Mouse (Mus musculus) CD8-positive naive resting alpha-beta T cell, adult 2 months (primary cell): ENCODE results near the gene Lrrn4cl.
"Not testable (repeated sequence)": the region's sequence is repeated elsewhere in the genome, so short reads cannot be mapped to it uniquely, and the experiment has no call there.

Experiments
- DNase-seq, 2 experiments: peaks; one replicate each; pipeline ENCODE4 v3.0.0; 2022; ENCODE audit warnings: low read depth in 2 of 2, low spot score in 2 of 2

Lrrn4cl gene

GRCm38 (mm10) chr19:8838041-8838730 lies 12.4 kb upstream of the Lrrn4cl start:
- DNase-seq: no peak

DNA sequence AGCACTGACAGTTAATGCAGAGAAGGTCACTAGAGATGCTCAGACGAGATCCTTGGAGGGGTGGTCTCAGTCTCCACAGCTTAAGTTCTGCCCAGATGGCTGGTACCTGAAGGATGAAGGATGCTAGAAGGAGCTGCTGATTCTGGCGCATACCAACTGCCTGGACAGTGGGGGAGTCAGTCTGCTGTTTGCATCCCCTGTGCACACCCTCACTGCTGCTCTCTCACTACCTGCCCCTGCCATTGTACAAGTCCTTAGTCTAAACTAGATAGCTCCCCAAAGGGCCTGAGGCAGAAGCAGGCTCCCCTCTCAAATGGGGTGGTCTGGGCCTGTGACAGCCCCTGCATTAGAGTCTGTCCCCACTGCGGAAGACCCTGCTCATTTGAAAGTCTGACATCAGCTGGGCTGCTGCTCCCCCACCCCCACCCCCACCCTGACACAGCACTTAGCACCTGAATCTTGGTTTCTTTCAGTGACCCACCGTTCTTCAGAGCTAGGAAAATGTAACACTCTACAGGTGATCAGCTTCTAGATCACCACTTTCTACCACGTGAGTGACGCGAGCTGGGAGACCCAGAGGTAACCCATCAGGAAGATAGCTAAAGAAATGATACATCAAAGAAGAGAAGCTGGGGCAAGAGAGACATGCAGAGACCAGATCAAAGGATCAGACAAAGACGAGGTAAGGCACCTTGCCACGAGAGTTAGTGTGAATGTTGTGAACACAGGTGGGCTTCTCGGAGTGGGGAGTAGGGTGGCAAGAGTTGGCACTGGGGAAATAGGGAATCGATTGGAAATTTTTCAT lies 11.3 kb upstream of the Lrrn4cl start, which contains the start of gene Gng3:
Gene Gng3 (minus strand): TSS at position 92 of the 805 bp plus-strand sequence.
- DNase-seq: no peak

DNA sequence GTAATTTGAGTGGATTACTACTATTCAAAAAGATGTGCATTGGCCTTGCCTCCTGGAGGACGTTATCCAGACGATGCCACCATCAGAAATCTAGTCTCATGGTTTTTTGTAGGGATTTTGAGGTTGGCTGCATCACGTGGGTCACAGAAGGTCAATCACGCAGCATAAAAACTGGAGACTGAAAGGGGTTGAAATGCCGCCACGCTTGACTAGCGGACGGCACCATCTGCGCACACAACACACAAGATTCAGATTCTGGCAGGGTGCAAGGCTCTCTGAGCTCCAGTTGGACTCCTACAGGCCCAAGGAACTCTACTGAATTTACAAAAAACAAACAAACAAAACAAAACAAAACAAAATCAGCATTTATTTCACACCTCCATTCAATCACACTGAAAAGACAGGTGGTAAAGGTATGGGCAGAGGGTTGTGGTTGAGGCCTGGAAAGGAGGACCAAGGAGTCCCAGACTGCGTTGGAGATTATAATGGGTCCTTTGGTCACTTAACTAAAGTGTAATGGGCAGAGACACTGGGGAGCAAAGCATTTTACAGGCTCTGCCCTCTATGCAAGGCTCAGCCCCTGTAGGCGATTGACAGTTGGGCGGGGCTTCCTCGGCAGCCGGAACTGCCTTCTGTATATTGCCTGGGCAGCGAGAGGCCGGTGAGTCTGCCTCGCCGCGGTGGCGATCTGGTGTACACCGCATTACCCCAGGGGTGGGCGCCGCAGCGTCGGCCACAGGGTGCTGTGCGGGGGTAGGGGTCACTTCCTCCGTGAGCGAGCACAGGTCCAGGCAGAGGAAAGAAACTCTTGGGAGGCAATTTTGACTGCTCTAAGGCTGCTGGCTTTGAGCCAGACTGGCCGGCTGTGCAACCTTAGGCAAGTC lies 10.4 kb upstream of the Lrrn4cl start:
- DNase-seq: peak in 1 of 2 experiments; percentile 26

DNA sequence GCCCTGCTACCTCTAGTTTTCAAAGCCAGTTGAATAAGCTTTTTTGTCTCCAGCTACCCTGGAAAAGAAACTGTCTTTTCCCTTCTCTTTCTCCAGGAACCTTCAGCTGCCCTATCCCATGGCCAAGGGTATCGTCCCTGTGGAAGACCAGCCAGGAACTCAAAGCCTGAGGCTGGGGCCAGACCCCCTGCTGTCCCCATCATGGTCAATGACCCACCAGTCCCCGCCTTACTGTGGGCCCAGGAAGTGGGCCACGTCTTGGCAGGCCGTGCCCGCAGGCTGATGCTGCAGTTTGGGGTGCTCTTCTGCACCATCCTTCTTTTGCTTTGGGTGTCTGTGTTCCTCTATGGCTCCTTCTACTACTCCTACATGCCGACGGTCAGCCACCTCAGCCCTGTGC lies 9.6 kb upstream of the Lrrn4cl start:
- no peak for DNase-seq

DNA sequence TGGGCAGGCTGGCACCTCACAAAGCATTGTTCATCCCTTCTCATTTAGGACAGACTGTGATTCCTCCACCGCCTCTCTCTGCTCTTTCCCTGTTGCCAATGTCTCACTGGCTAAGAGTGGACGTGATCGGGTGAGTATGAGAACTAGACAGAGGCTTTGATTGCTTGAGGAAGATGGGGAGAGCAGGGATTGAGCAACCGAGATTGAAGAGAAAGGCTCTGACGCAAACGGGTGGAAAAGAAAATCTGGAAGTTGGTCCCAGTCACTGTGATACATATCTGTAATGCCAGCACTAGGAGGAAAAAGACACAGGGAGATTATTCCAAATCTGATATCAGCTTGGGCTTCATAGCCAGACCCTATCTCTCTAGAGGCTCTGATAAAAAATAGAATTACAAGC lies 7.6 kb upstream of the Lrrn4cl start:
- DNase-seq: no peak

- DNase-seq: peak; percentile 71 to 88
These were observed 6.0 kb upstream of the Lrrn4cl start for GRCm38 (mm10) chr19:8844371-8845129.

GRCm38 (mm10) chr19:8848356-8848755 lies 2.2 kb upstream of the Lrrn4cl start:
- no peak for DNase-seq

DNA sequence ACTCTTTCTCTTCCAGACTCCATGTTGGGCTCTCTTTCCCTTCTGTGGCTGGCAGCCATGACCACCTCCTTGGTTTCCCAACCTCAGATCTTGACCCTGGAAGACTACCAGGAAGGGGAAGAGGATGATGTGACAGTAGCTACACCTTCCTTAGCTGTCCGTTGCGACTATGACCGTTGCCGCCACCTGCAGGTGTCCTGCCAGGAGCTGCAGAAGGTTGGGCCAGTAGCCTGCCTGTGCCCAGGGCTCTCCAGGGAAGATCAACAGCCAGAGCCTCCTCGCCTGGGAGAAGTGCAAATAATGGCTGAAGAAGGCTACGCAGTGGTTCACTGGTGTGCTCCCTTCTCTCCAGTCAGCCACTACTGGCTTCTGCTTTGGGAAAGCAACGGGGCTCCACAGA lies 1.1 kb downstream of the Lrrn4cl start:
- DNase-seq: no peak

- DNase-seq: no peak
These were observed 1.8 kb downstream of the Lrrn4cl start for GRCm38 (mm10) chr19:8852236-8852928.

GRCm38 (mm10) chr19:8853117-8853516 lies 2.5 kb downstream of the Lrrn4cl start:
- no peak for DNase-seq

GRCm38 (mm10) chr19:8857689-8858088 lies 7.1 kb downstream of the Lrrn4cl start:
- no peak for DNase-seq

- DNase-seq: peak; percentile 43 to 47
These were observed 8.4 kb downstream of the Lrrn4cl start for GRCm38 (mm10) chr19:8859018-8859417.

DNA sequence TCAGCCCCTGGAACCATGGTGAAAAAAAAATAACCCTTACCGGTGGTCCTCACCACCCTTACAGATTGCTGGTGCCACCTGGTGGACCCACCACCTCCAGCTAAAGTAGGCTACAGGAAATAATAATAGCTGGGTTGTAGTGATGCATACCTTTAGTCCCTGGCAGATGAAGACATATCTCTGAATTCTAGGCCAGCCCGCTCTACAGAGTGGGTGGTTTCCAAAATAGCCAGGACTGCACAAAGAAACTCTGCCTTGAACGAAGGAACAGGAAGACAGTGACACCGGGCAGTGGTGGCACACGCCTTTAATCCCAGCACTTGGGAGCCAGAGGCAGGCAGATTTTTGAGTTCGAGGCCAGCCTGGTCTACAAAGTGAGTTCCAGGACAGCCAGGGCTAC lies 13.7 kb downstream of the Lrrn4cl start:
- DNase-seq: no peak

DNA sequence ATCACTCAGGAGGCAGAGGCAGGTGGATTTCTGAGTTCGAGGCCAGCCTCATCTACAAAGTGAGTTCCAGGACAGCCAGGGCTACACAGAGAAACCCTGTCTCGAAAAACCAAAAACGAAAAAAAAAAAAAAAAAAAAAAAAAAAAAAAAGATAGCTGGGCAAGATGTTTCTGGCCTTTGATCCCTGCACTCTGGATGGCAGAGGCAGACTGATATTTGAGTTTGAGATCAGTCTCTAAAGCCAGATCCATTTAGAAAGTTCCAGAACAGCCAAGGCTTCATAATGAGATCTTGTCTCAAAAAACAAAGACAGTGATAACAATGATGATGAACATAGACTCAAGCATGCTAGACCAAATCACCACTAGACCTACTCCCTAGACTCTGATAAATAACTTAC lies 19.8 kb downstream of the Lrrn4cl start:
- not testable (repeated sequence) for DNase-seq

DNA sequence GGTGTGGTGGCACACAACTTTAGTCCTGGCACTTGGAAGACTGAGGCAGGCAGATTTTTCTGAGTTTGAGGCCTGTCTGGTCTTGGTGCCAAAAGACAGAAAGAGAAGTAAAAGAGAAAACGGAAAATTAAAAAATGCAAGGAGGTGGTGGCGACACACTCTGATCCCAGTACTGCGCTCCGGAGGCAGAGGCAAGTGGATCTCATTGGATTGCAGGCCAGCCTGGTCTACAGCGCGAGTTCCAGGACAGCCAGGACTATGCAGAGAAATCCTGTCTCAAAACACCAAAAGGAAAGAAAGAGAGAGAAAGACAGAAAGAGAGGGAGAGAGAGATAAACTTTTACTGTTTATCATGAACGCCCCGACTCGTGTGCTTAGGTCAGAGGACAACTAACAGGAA lies 20.3 kb downstream of the Lrrn4cl start:
- DNase-seq: no peak

DNA sequence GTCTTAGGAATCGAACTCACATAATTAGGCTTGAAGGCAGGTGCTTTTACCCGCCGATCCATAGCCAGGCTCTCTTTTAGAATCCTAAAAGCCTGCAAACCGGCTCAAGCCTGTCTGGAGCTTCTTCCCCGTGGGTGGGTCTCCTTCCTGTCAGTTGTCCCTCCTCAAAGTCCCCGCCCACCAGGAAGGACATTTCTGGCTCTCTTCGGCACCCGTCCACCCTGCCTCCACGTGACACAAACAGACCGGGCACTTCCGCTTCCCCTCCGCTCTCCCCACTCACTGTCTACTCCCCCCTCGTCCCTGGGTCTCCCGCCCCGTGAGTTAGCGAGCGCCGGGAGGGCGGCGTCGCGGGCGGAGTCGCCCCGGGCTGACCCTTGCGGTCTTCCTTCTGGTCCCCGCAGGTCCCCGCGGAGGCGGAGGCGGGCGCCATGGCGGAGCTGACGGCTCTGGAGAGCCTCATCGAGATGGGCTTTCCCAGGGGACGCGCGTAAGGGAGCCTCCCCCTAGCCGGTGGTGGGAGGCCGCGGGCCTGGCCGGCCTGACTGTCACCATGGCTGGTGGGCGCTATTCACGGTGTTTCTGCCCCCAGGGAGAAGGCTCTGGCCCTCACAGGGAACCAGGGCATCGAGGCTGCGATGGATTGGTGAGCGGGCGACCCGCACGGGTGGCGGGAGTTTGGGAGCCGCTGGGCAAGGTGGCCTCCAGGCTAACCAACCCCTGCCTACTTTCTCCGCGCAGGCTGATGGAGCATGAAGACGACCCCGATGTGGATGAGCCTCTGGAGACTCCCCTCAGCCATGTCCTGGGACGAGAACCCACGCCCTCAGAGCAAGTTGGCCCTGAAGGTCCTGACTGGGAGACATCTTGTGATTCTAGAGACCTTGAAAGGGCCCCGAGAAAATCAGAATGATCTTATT lies 21.0 kb downstream of the Lrrn4cl start, which contains the start of gene Ubxn1:
Gene Ubxn1 (plus strand): TSS at position 230 of the 920 bp plus-strand sequence.
- peak; percentile 89 to 95 for DNase-seq

- no peak for DNase-seq
These were observed 21.8 kb downstream of the Lrrn4cl start for GRCm38 (mm10) chr19:8872266-8872840.

- no peak for DNase-seq
These were observed 24.5 kb downstream of the Lrrn4cl start for GRCm38 (mm10) chr19:8875031-8875430.
